Comparison of ENCODE assay signal across 10 mouse cellular contexts in genomic region chr9:94526473-94526872, GRCm38 (mm10). TPM values are rescaled to one million over a fixed set of nuclear protein-coding genes. Genes with fewer than 3 reads are reported as not detected.
DNase-seq lines count a peak whose midpoint lies in the region; ATAC-seq lines count a peak whose summit lies in the region.
"Had no signal": no experiment of that assay in that cellular context is flagged by ENCODE, and none has a peak within 500 bp of the region (broad histone marks: within the 10 kb centered on the region; RNA-seq: fewer than 3 reads in every experiment).

No protein-coding gene starts in this region.

- 61% methylated on average over 7 of the region's 7 CpGs for WGBS in hindbrain, embryonic 12.5 days

- no peaks in the 10 kb centered on the region for H3K36me3 ChIP-seq in hindbrain, embryonic 12.5 days
- H3K36me3 ChIP-seq: kidney, embryonic 15.5 days had no signal

- DNase-seq in cerebellum, postnatal 10 days: peak; percentile 79 to 89
- peak; percentile 38 for DNase-seq in layer of hippocampus, adult 9-11 months
- DNase-seq in layer of hippocampus, postnatal 25 days (ENCODE audit: extremely low spot score in 1 of 2, low spot score in 1 of 2): no peak
- peak; percentile 19 for DNase-seq in A20 (ENCODE audit: low read depth, low spot score)
- DNase-seq in kidney, postnatal 10 days: no peak
- DNase-seq in right cerebral cortex, postnatal 4 days: no peak

- H3K9ac ChIP-seq in hindbrain, embryonic 12.5 days: no peak overlapping the region
- H3K9ac ChIP-seq: kidney, embryonic 15.5 days; limb, embryonic 12.5 days had no signal

- H3K27ac ChIP-seq in hindbrain, embryonic 12.5 days: no peak overlapping the region
- H3K27ac ChIP-seq: kidney, embryonic 15.5 days; limb, embryonic 12.5 days had no signal

- no peaks in the 10 kb centered on the region for H3K4me1 ChIP-seq in hindbrain, embryonic 12.5 days
- H3K4me1 ChIP-seq: kidney, embryonic 15.5 days had no signal

- H3K4me3 ChIP-seq in hindbrain, embryonic 12.5 days: no peak overlapping the region
- H3K4me3 ChIP-seq: kidney, embryonic 15.5 days; limb, embryonic 12.5 days had no signal

- ATAC-seq in cerebellum, adult (ENCODE audit: insufficient number of reproducible peaks, low FRiP score, low TSS enrichment): no peak
- ATAC-seq in hindbrain, embryonic 12.5 days (ENCODE audit: low FRiP score): peak; percentile 58; the same call in 1 of the 2 replicates

- no peaks in the 10 kb centered on the region for H3K9me3 ChIP-seq in hindbrain, embryonic 12.5 days (replicated peaks)
- H3K9me3 ChIP-seq: kidney, embryonic 15.5 days; limb, embryonic 12.5 days had no signal

- no peak overlapping the region for H3K4me2 ChIP-seq in hindbrain, embryonic 12.5 days (replicated peaks)
- H3K4me2 ChIP-seq: kidney, embryonic 15.5 days; limb, embryonic 12.5 days had no signal

- H3K27me3 ChIP-seq in hindbrain, embryonic 12.5 days: no peaks in the 10 kb centered on the region
- H3K27me3 ChIP-seq: kidney, embryonic 15.5 days; limb, embryonic 12.5 days had no signal

RNA-seq across cellular contexts. Expression of gene 1190002N15Rik, which starts 11.4 kb away (rescaled TPM):
- total RNA-seq in layer of hippocampus, postnatal 25 days (2021): 10 to 100 TPM; 19.2 to 21.7 TPM
- 34.6 and 36.4 TPM in 2 replicates for polyA plus RNA-seq in hindbrain, embryonic 12.5 days (2016; fragmentation: Nextera tagmentation; extraction: Ambion mirVana)

Comparison
In these comparisons a context has a peak if more than half of its experiments do, and no peak if none do; other contexts are left out.
1. DNase-seq: peak in cerebellum, postnatal 10 days (2 of 2), layer of hippocampus, adult 9-11 months (single experiment) and A20 (single experiment); none in layer of hippocampus, postnatal 25 days (0 of 2), kidney, postnatal 10 days (single experiment) and right cerebral cortex, postnatal 4 days (single experiment).